Mouse (Mus musculus) urinary bladder, postnatal 4 days (tissue): ENCODE measurements around the gene Chrna1.
A peak's percentile ranks its signal among the peaks of the same experiment; 100 is the strongest.

Source experiments
- DNase-seq, 2 experiments: peaks; one replicate each; pipeline ENCODE4 v3.0.0; 2021 to 2022; ENCODE audit warnings: low spot score in 2 of 2

The Chrna1 gene

GRCm38 (mm10) chr2:73580166-73580565 lies at the start of gene Chrna1:
Gene Chrna1 (minus strand): TSS chr2:73580338.
- DNase-seq = no peak

GRCm38 (mm10) chr2:73618486-73619052 lies 38.4 kb upstream of the Chrna1 start:
- DNase-seq = no peak

- no peak for DNase-seq
These were observed 36.4 kb upstream of the Chrna1 start for GRCm38 (mm10) chr2:73616434-73617057.

- DNase-seq = no peak
These were observed 35.3 kb upstream of the Chrna1 start for GRCm38 (mm10) chr2:73615456-73615855.

GRCm38 (mm10) chr2:73614303-73614702 lies 34.2 kb upstream of the Chrna1 start:
- DNase-seq = no peak

- peak in 1 of 2 experiments; percentile 51 for DNase-seq
These were observed 32.8 kb upstream of the Chrna1 start for GRCm38 (mm10) chr2:73612941-73613340.

- DNase-seq = peak in 1 of 2 experiments; percentile 25
These were observed 32.3 kb upstream of the Chrna1 start for GRCm38 (mm10) chr2:73612367-73612914.

- peak in 1 of 2 experiments; percentile 49 for DNase-seq
These were observed 31.7 kb upstream of the Chrna1 start for GRCm38 (mm10) chr2:73611798-73612197.

- peak in 1 of 2 experiments; percentile 47 for DNase-seq
These were observed 29.6 kb upstream of the Chrna1 start for GRCm38 (mm10) chr2:73609724-73610210.

GRCm38 (mm10) chr2:73609067-73609723 lies 29.1 kb upstream of the Chrna1 start:
- peak in 1 of 2 experiments; percentile 46 for DNase-seq

GRCm38 (mm10) chr2:73608391-73608790 lies 28.3 kb upstream of the Chrna1 start:
- no peak for DNase-seq

- DNase-seq = no peak
These were observed 27.5 kb upstream of the Chrna1 start for GRCm38 (mm10) chr2:73607609-73608008.

GRCm38 (mm10) chr2:73607146-73607545 lies 27.0 kb upstream of the Chrna1 start:
- DNase-seq = no peak

- DNase-seq = no peak
These were observed 26.5 kb upstream of the Chrna1 start for GRCm38 (mm10) chr2:73606616-73607015.

GRCm38 (mm10) chr2:73605077-73605476 lies 24.9 kb upstream of the Chrna1 start:
- no peak for DNase-seq

- no peak for DNase-seq
These were observed 24.4 kb upstream of the Chrna1 start for GRCm38 (mm10) chr2:73604579-73604978.

- no peak for DNase-seq
These were observed 20.5 kb upstream of the Chrna1 start for GRCm38 (mm10) chr2:73600650-73601049.

GRCm38 (mm10) chr2:73597772-73598171 lies 17.6 kb upstream of the Chrna1 start:
- DNase-seq = no peak

GRCm38 (mm10) chr2:73596786-73597185 lies 16.6 kb upstream of the Chrna1 start:
- no peak for DNase-seq

- DNase-seq = no peak
These were observed 16.2 kb upstream of the Chrna1 start for GRCm38 (mm10) chr2:73596326-73596725.

- no peak for DNase-seq
These were observed 12.9 kb upstream of the Chrna1 start for GRCm38 (mm10) chr2:73593101-73593439.

GRCm38 (mm10) chr2:73592231-73593100 lies 12.3 kb upstream of the Chrna1 start:
- peak in 1 of 2 experiments; percentile 53 for DNase-seq
